Mouse (Mus musculus): ENCODE measurements around the gene Tnfaip2.

DNA sequence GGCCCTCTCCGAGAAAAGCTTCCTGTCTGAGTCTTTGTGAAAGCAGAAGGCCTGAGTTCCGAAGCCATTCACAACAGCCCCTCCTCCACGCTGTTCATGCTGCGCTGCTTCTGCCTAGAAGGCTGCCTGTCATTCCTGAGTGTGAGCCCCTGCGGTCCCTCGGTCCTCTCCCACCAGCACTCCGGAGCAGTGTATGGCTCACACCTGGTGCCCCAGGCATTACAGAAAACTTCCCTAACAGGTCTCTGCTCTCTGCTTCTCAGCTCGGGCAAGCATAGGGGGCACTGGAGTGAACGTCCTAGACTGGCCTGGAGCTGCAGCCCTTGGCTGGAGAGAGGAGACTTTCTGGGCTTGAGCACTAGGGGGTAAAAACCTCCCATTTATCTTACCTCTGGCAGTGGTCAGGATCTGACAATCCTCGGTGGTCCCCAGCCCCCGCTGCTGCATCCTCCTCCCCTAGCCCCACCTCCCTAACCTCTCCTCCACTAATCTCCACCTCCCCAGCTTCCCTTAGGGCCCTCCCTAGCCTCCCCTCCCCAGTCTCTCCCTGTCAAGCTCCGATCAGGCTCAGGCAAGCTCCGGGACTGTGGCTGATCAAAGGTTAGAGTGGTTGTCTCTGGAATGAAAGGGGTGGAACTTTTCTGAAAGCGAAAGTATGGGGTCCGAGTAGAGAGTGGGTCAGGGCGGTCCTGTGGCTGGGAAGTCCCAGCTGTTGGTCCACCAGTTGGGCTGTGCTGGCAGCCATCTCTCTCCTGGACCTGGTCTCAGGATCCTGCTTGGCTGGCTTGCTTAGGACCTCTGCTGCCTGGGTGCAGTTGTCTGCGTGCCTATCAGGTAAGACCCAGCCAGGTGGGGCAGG, 25.1 kb upstream of the Tnfaip2 start, which contains the start of gene Exoc3l4:
- no peak for TF ChIP-seq CTCF (IDR thresholded peaks at IDR 0.05; ENCODE audit: low read depth, low read length)
- TF ChIP-seq EP300 (IDR thresholded peaks at IDR 0.05; ENCODE audit: insufficient read depth, low read depth, low read length) = no peak
- TF ChIP-seq POLR2A (IDR thresholded peaks at IDR 0.05; ENCODE audit: insufficient read depth, low read length) = no peak
